Mouse (Mus musculus) inflammation-experienced regulatory T-cells (primary cell): ENCODE data around the gene Rapgef6. TPM values are rescaled to one million over a fixed set of nuclear protein-coding genes. Genes with fewer than 3 reads are reported as not detected.

Source experiments
- polyA plus RNA-seq, 2 experiments: library from polyadenylated mRNA; unstranded; fragments of 100-300 nt; shearing (Covaris generic); gene quantifications; one replicate each; pipeline ENCODE4 v1.2.1; 2017

Rapgef6 gene
- 100 to 1,000 TPM; 200 to 230 TPM for polyA plus RNA-seq

GRCm38 (mm10) chr11:54522529-54523430 lies at the start of gene Rapgef6:
TSS of gene Rapgef6 (plus strand) at chr11:54522847.

Other genes with a start within 250 kb of the Rapgef6 start
- gene Acsl6, start 219.0 kb upstream of the Rapgef6 start, polyA plus RNA-seq, result under 1 TPM; 0.05 to 0.59 TPM
- gene Meikin, start 152.2 kb upstream of the Rapgef6 start, polyA plus RNA-seq, result under 1 TPM; 0.14 to 0.26 TPM
- gene Fnip1, start 84.6 kb upstream of the Rapgef6 start, polyA plus RNA-seq, result 1 to 10 TPM; 5.2 to 6.6 TPM